Comparison of ENCODE assay signal across 8 mouse cellular contexts in genomic region chr10:80385310-80385709, GRCm38 (mm10). TPM values are rescaled to one million over a fixed set of nuclear protein-coding genes. Genes with fewer than 3 reads are reported as not detected.
DNase-seq lines count a peak whose midpoint lies in the region; ATAC-seq and TF ChIP-seq lines count a peak whose summit lies in the region.

No protein-coding gene starts in this region.

- peak overlapping the region; percentile 82 for H3K27ac ChIP-seq in heart, embryonic 15.5 days
- peak overlapping the region; percentile 98 for H3K27ac ChIP-seq in hindbrain, embryonic 14.5 days

- WGBS in heart, embryonic 15.5 days, result 17% methylated on average over 7 of the region's 7 CpGs
- WGBS in hindbrain, embryonic 14.5 days, result 4% methylated on average over 7 of the region's 7 CpGs

- no peak for TF ChIP-seq POLR2A in myocyte (IDR thresholded peaks at IDR 0.05; ENCODE audit: insufficient read length, low read depth)

- H3K4me3 ChIP-seq in heart, embryonic 15.5 days, result peak overlapping the region; percentile 91
- peak overlapping the region; percentile 98 for H3K4me3 ChIP-seq in hindbrain, embryonic 14.5 days (replicated peaks; ENCODE audit: low read length)
- peak overlapping the region; percentile 100 for H3K4me3 ChIP-seq in myocyte

- H3K79me2 ChIP-seq in myocyte (ENCODE audit: control insufficient read depth, insufficient read depth), result peaks cover 51% of the 10 kb centered on the region

- no peaks in the 10 kb centered on the region for H3K27me3 ChIP-seq in heart, embryonic 15.5 days
- no peaks in the 10 kb centered on the region for H3K27me3 ChIP-seq in hindbrain, embryonic 14.5 days (ENCODE audit: control insufficient read depth, insufficient read depth, low read length)
- no peaks in the 10 kb centered on the region for H3K27me3 ChIP-seq in myocyte (ENCODE audit: control insufficient read depth, insufficient read depth, insufficient read length)

- peaks cover 25% of the 10 kb centered on the region for H3K36me3 ChIP-seq in heart, embryonic 15.5 days
- peaks cover 46% of the 10 kb centered on the region for H3K36me3 ChIP-seq in hindbrain, embryonic 14.5 days (replicated peaks; ENCODE audit: control insufficient read depth, insufficient read depth)
- H3K36me3 ChIP-seq in myocyte (ENCODE audit: control insufficient read depth, insufficient read depth), result no peaks in the 10 kb centered on the region

- DNase-seq in heart, adult 18-20 months, result no peak
- DNase-seq in c-Kit-positive CD71-positive TER-119-positive erythroid progenitor cells, embryonic 14.5 days (ENCODE audit: low spot score), result peak; percentile 26
- DNase-seq in hindbrain, embryonic 14.5 days (ENCODE audit: low spot score), result peak; percentile 36
- no peak for DNase-seq in B cell, adult 2 months
- no peak for DNase-seq in urinary bladder, postnatal 25 days (ENCODE audit: low spot score)
- no peak for DNase-seq in kidney, adult 9 months

- peak overlapping the region; percentile 97 for H3K9ac ChIP-seq in heart, embryonic 15.5 days
- H3K9ac ChIP-seq in hindbrain, embryonic 14.5 days, result peak overlapping the region; percentile 99

- H3K4me1 ChIP-seq in heart, embryonic 15.5 days (replicated peaks), result peaks cover 46% of the 10 kb centered on the region
- H3K4me1 ChIP-seq in hindbrain, embryonic 14.5 days (replicated peaks; ENCODE audit: control insufficient read depth, insufficient read depth, low read length), result peaks cover 31% of the 10 kb centered on the region

- no peaks in the 10 kb centered on the region for H3K9me3 ChIP-seq in heart, embryonic 15.5 days (replicated peaks)
- no peaks in the 10 kb centered on the region for H3K9me3 ChIP-seq in hindbrain, embryonic 14.5 days (ENCODE audit: control insufficient read depth, low read length)

- ATAC-seq in heart, embryonic 15.5 days (replicated peaks; ENCODE audit: insufficient number of reproducible peaks, insufficient read depth, low FRiP score, low read depth), result no peak
- no peak for ATAC-seq in hindbrain, embryonic 14.5 days (ENCODE audit: low FRiP score)

- peak overlapping the region; percentile 93 for H3K4me2 ChIP-seq in heart, embryonic 15.5 days
- H3K4me2 ChIP-seq in hindbrain, embryonic 14.5 days (replicated peaks), result peak overlapping the region; percentile 96
- peak overlapping the region; percentile 94 for H3K4me2 ChIP-seq in myocyte (ENCODE audit: low read depth)

- peak overlapping the region; percentile 87 for H3ac ChIP-seq in myocyte (ENCODE audit: control insufficient read depth, insufficient read length)

TF ChIP-seq in myocyte, 11 proteins besides CTCF, POLR2A, EP300 and RAD21:
- TF ChIP-seq SRF (IDR thresholded peaks at IDR 0.05; ENCODE audit: control insufficient read depth, insufficient read length, low read depth), result no peak
- no peak for TF ChIP-seq REST (IDR thresholded peaks at IDR 0.05; ENCODE audit: insufficient read depth, insufficient read length)
- peak in 1 of 3 experiments; percentile 80 for TF ChIP-seq MYOD1 (IDR thresholded peaks at IDR 0.05; ENCODE audit: control insufficient read depth in 1 of 3, insufficient read length in 2 of 3, low read depth in 2 of 3)
- no peak for TF ChIP-seq CEBPB (IDR thresholded peaks at IDR 0.05; ENCODE audit: insufficient read depth, poor library complexity, severe bottlenecking)
- TF ChIP-seq MYOG (IDR thresholded peaks at IDR 0.05; ENCODE audit: control insufficient read depth in 1 of 3, insufficient read depth in 1 of 3, insufficient read length in 2 of 3, low read depth in 2 of 3), result peak in 1 of 3 experiments; percentile 77
- TF ChIP-seq TCF3 (IDR thresholded peaks at IDR 0.05; ENCODE audit: insufficient read length, low read depth), result no peak
- no peak for TF ChIP-seq TCF12 (IDR thresholded peaks at IDR 0.05; ENCODE audit: insufficient read depth, poor library complexity, severe bottlenecking)
- TF ChIP-seq POLR2AphosphoS2 (IDR thresholded peaks at IDR 0.05; ENCODE audit: insufficient read length, low read depth), result no peak
- no peak for TF ChIP-seq USF1 (IDR thresholded peaks at IDR 0.05; ENCODE audit: low read depth)
- TF ChIP-seq E2F4 (IDR thresholded peaks at IDR 0.05; ENCODE audit: insufficient read depth), result no peak

RNA-seq across cellular contexts. Expression of gene Mex3d, which starts 2.1 kb away (rescaled TPM):
- polyA plus RNA-seq in heart, embryonic 15.5 days (2015; fragmentation: Nextera tagmentation; extraction: Ambion mirVana), result 4.8 and 5.2 TPM in 2 replicates
- total RNA-seq in heart, adult 18-20 months (2021), result 1 to 10 TPM; 6.4 to 7.8 TPM
- 12.3 and 13.3 TPM in 2 replicates for polyA plus RNA-seq in hindbrain, embryonic 14.5 days (2014; fragmentation: Nextera tagmentation; extraction: Ambion mirVana)
- 29.6 TPM for polyA plus RNA-seq in myocyte (2012; fragmentation: generic; extraction: Trizol)

RNA-seq across cellular contexts. Expression of gene Mbd3, which starts 14.0 kb away (rescaled TPM):
- polyA plus RNA-seq in heart, embryonic 15.5 days (2015; fragmentation: Nextera tagmentation; extraction: Ambion mirVana), result 122 and 177 TPM in 2 replicates
- 10 to 100 TPM; 93.3 to 97.7 TPM for total RNA-seq in heart, adult 18-20 months (2021)
- polyA plus RNA-seq in hindbrain, embryonic 14.5 days (2014; fragmentation: Nextera tagmentation; extraction: Ambion mirVana), result 152 and 161 TPM in 2 replicates
- polyA plus RNA-seq in myocyte (2012; fragmentation: generic; extraction: Trizol), result 190 TPM

RNA-seq across cellular contexts. Expression of gene Uqcr11, which starts 21.3 kb away (rescaled TPM):
- 1,499 and 1,535 TPM in 2 replicates for polyA plus RNA-seq in heart, embryonic 15.5 days (2015; fragmentation: Nextera tagmentation; extraction: Ambion mirVana)
- total RNA-seq in heart, adult 18-20 months (2021), result 1,000 to 10,000 TPM; 1,809 to 1,881 TPM
- polyA plus RNA-seq in hindbrain, embryonic 14.5 days (2014; fragmentation: Nextera tagmentation; extraction: Ambion mirVana), result 675 and 804 TPM in 2 replicates
- polyA plus RNA-seq in myocyte (2012; fragmentation: generic; extraction: Trizol), result 1,247 TPM

RNA-seq across cellular contexts. Expression of gene Plk5, which starts 29.1 kb away (rescaled TPM):
- 0.06 and 0.09 TPM in 2 replicates for polyA plus RNA-seq in heart, embryonic 15.5 days (2015; fragmentation: Nextera tagmentation; extraction: Ambion mirVana)
- total RNA-seq in heart, adult 18-20 months (2021), result 1 to 10 TPM in 1 of 2 experiments, under 1 TPM in 1; 0.69 to 1.2 TPM
- 3.6 and 4.1 TPM in 2 replicates for polyA plus RNA-seq in hindbrain, embryonic 14.5 days (2014; fragmentation: Nextera tagmentation; extraction: Ambion mirVana)
- 0.05 TPM for polyA plus RNA-seq in myocyte (2012; fragmentation: generic; extraction: Trizol)

RNA-seq across cellular contexts. Expression of gene Adamtsl5, which starts 37.1 kb away (rescaled TPM):
- 10.9 and 12.7 TPM in 2 replicates for polyA plus RNA-seq in heart, embryonic 15.5 days (2015; fragmentation: Nextera tagmentation; extraction: Ambion mirVana)
- 10 to 100 TPM; 75.6 to 80.1 TPM for total RNA-seq in heart, adult 18-20 months (2021)
- 0.84 and 0.90 TPM in 2 replicates for polyA plus RNA-seq in hindbrain, embryonic 14.5 days (2014; fragmentation: Nextera tagmentation; extraction: Ambion mirVana)
- polyA plus RNA-seq in myocyte (2012; fragmentation: generic; extraction: Trizol), result 57.8 TPM

Comparison
In these comparisons a context has a peak if more than half of its experiments do, and no peak if none do; other contexts are left out.
1. DNase-seq: peak in c-Kit-positive CD71-positive TER-119-positive erythroid progenitor cells, embryonic 14.5 days (single experiment) and hindbrain, embryonic 14.5 days (single experiment); none in heart, adult 18-20 months (0 of 2), B cell, adult 2 months (0 of 2), urinary bladder, postnatal 25 days (single experiment) and kidney, adult 9 months (single experiment).
2. Peak in every context shown above with its lines, with median percentiles within 50 percentile points of each other: H3K4me2 ChIP-seq and H3K4me3 ChIP-seq.